ENCODE assay signal across 8 mouse cellular contexts in genomic region chr10:86021749-86022473, GRCm38 (mm10). TPM values are rescaled to one million over a fixed set of nuclear protein-coding genes. Genes with fewer than 3 reads are reported as not detected.
A peak's percentile ranks its signal among the peaks of the same experiment; 100 is the strongest.
DNase-seq lines count a peak whose midpoint lies in the region; ATAC-seq and TF ChIP-seq lines count a peak whose summit lies in the region.

Gene Fbxo7 (plus strand): TSS chr10:86021972.

- DNase-seq in gastrocnemius, postnatal 10 days: peak; percentile 91
- peak; percentile 93 for DNase-seq in induced T-regulatory cell, adult 2 months (ENCODE audit: low read depth)
- DNase-seq in left cerebral cortex, adult 9 months (ENCODE audit: low spot score in 2 of 2): peak; percentile 40 to 85
- peak; percentile 87 for DNase-seq in right cerebral cortex, postnatal 14 days
- DNase-seq in urinary bladder, postnatal 36 days (ENCODE audit: low spot score in 2 of 2): peak; percentile 84 to 87

- H3K4me1 ChIP-seq in cortical plate, adult 2 months (ENCODE audit: control insufficient read depth, insufficient read depth, low read length): 0 out of 2 replicates have a peak, but pooled peaks cover 2% of the 10 kb centered on the region

- peak within 1 kb of the TSS; percentile 94 for H3K27ac ChIP-seq in cortical plate, adult 2 months (ENCODE audit: insufficient read depth, low read length)

- peak; percentile 91 for ATAC-seq in activated CD4-positive, CD25-positive, alpha-beta regulatory T cell, adult 4 months
- peak; percentile 87 for ATAC-seq in megakaryocyte progenitor cell, adult 5-6 weeks (replicated peaks; ENCODE audit: poor library complexity)

- peak; percentile 64 for TF ChIP-seq CTCF in cortical plate, adult 2 months (IDR thresholded peaks at IDR 0.05; ENCODE audit: extremely low read depth, insufficient read depth, low read length)

- H3K4me3 ChIP-seq in cortical plate, adult 2 months (ENCODE audit: insufficient read depth, low read length): peak within 1 kb of the TSS; percentile 88

- peak; percentile 57; the same call in 1 of the 2 replicates for TF ChIP-seq POLR2A in cortical plate, adult 2 months (IDR thresholded peaks at IDR 0.05; ENCODE audit: extremely low read depth, insufficient read depth, low read length)

RNA-seq across cellular contexts. Expression of gene Fbxo7, which starts in this region (rescaled TPM):
- 10 to 100 TPM; 43.0 to 47.5 TPM for polyA plus RNA-seq in activated CD4-positive, CD25-positive, alpha-beta regulatory T cell, adult 4 months (2017; shearing (Covaris generic))
- 35.8 and 38.2 TPM in 2 replicates for polyA plus RNA-seq in cortical plate, adult 2 months (2012; rRNA removed)
- 10 to 100 TPM in 1 of 2 experiments, 1 to 10 TPM in 1; 9.5 to 10.7 TPM for total RNA-seq in gastrocnemius, postnatal 10 days (2021)
- total RNA-seq in megakaryocyte progenitor cell, adult 5-6 weeks (2015): 30.2 and 36.0 TPM in 2 replicates
- total RNA-seq in megakaryocyte progenitor cell, adult 5-6 weeks (2017): 14.5 and 31.5 TPM in 2 replicates

Comparison
In these comparisons a context has a peak if more than half of its experiments do, and no peak if none do; other contexts are left out.
1. Peak in every context shown above with its lines: DNase-seq, ATAC-seq, H3K4me3 ChIP-seq and H3K27ac ChIP-seq.